Mouse (Mus musculus) liver, adult 2 months (tissue): ENCODE results near the gene Chchd3.

Source experiments
- CTCF ChIP-seq: fragments of 200-500 bp; IDR thresholded peaks from 2 replicates; pipeline ENCODE4 v1.5.1; 2011; ENCODE audit warnings: low read depth, low read length, control low read depth
- POLR2A ChIP-seq: fragments of 200-500 bp; IDR thresholded peaks from 2 replicates; pipeline ENCODE4 v1.6.1; 2011; ENCODE audit warnings: low read length, control low read depth; ENCODE audit not compliant: insufficient read depth; ENCODE audit errors: extremely low read depth

- no peak for TF ChIP-seq CTCF
- no peak for TF ChIP-seq POLR2A
Measured at GRCm38 (mm10) chr6:32790487-32790886, 269.6 kb downstream of the Chchd3 start.
